Mouse (Mus musculus): ENCODE results near the gene Smlr1.
A peak's percentile ranks its signal among the peaks of the same experiment; 100 is the strongest.

The Smlr1 gene

DNA sequence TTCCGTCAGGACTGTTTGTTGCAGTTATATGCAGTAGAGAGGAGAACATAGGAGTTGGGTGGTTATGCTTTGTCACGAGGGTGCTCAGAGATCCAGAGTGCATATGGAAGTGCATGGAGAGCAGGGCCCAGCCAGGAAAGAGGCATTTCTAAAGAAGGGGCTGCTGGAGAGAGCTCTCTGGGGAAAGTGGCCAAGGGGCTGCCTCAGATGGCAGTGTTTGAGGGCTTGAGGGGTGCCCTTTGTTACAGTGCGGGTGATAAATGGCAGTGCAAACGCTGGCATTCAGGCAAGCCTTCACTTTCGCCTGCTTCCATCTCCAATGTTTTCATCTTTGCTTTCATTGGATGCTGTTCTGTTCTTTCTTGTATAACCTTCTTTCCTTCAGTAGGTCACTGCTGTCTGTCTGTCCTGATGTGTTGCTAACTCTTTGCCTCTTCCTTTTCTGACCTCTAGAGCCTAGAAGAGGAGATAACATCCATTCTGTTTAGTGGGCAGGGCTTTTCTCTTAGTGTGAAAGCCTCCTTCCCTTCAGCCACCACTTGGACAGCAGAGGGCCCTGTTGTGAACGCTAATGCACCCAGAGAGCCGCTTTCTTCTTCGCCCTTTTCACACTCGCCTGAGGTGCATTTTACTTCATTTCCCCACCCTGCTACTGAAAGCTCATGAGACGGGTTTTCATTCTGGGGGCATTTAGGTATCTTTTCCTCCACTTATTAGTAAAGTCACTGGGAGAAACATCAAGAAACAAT is 36.6 kb downstream of the Smlr1 start:
- no peak for DNase-seq

DNA sequence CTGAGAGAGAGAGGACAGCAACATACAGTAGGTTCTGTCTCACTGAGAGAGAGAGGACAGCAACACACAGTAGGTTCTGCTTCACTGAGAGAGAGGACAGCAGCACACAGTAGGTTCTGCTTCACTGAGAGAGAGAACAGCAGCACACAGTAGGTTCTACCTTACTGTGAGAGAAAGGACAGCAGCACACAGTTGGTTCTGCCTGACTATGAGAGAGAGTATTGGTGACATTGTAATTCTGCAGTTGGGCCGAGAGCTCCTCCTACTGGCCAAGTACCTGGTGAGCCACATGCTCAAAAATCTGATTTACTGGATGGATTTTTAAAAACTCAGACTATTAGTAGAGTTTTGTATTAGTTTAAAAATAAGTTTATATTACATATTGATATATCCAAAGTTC is 47.6 kb downstream of the Smlr1 start:
- DNase-seq, result peak; percentile 50 to 73

DNA sequence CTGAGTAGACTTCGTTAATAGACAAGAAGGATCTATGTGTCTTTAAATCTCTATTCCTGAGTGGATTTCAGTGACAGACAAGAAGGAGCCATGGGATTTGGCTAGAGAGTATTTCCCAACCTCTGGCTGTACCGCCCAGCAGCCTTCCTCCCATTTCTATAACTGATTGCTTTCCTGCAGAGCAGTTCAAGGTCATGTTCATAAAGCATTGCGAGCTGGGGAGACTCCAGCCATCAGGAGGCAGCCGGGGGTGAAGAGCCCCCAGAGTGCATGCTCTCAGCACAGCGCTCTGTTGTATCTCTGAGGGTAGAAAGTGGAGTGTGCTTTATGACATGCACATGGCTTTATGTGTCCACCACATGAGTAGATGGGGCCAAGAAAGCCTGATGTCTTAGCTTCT is 53.3 kb downstream of the Smlr1 start:
- DNase-seq, result no peak

DNA sequence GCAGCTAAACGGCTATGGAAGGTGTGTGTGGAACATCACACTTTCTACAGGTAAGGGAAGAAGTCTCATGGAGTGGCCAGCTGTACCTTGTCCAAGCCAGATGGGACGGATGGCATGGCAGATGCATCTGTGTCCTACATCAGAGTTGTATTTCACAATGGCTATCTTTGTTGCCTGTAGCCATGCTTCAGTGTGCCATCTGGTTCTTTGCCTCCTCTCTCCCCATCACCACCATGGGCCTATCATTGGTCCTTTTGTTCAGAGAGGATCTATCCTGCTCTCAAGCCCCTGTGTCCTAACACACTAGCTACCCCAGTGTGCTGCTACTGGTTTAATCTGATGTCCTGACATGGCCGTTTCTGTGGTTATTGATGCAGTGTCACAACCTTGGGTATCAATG is 56.4 kb downstream of the Smlr1 start:
- no peak for DNase-seq
